Mouse (Mus musculus): ENCODE measurements around the gene Tmem8.
"Not testable (repeated sequence)": the region's sequence is repeated elsewhere in the genome, so short reads cannot be mapped to it uniquely, and the experiment has no call there.

Tmem8 gene

GRCm38 (mm10) chr17:26111722-26112121, 1.4 kb upstream of the Tmem8 start:
- DNase-seq (ENCODE audit: low read depth), result no peak

DNA sequence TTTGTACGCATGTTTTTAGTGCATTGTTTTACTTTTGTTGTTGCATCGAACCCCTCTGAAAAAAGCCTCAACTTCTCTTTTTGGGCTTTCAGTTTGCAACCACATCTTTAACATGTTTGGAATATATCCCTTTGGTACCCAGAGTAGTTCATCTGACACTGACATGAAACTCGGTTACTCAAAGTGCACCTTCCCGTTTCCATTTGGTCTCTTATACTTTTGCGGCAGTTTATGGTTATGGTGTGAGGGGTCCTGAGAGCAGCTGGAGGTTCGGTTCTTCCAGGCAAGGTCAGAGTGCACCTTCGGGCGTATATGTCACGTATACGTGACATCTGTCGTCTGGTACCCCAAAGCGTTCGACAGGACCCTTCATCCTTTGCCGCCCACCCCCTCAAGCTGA, 348 bp upstream of the Tmem8 start:
- no peak for DNase-seq (ENCODE audit: low read depth)

GRCm38 (mm10) chr17:26114061-26114460, 962 bp downstream of the Tmem8 start:
- no peak for DNase-seq (ENCODE audit: low read depth)

GRCm38 (mm10) chr17:26114461-26114860, 1.4 kb downstream of the Tmem8 start:
- DNase-seq (ENCODE audit: low read depth), result not testable (repeated sequence)

GRCm38 (mm10) chr17:26115205-26115898, 2.3 kb downstream of the Tmem8 start:
- DNase-seq (ENCODE audit: low read depth), result no peak

DNA sequence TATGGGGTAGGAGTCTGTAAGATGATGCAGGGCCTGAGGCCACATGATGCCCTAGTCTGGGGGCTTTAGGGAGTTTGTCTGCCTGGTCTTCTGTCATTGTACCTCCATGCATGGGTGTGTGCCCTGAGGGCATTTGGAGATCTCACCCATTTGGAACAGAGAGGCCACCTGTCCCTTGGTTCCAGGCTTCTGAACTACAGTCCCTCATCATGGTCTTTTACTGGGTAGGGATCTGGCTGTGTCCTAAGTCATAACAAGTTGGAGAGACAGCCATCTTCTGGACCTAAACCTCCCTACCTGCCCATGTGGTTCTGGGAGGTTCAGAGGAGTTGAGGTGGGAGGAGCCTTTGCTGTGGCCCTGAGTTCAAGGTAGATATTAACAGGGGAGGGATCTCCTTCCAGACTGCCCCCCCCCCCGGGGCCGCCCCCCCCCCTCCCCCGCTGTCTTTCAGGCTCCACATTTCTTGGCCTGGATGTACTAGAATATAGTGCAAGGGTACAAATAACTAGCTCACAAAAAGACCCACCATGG, 2.9 kb downstream of the Tmem8 start:
- no peak for DNase-seq (ENCODE audit: low read depth)

DNA sequence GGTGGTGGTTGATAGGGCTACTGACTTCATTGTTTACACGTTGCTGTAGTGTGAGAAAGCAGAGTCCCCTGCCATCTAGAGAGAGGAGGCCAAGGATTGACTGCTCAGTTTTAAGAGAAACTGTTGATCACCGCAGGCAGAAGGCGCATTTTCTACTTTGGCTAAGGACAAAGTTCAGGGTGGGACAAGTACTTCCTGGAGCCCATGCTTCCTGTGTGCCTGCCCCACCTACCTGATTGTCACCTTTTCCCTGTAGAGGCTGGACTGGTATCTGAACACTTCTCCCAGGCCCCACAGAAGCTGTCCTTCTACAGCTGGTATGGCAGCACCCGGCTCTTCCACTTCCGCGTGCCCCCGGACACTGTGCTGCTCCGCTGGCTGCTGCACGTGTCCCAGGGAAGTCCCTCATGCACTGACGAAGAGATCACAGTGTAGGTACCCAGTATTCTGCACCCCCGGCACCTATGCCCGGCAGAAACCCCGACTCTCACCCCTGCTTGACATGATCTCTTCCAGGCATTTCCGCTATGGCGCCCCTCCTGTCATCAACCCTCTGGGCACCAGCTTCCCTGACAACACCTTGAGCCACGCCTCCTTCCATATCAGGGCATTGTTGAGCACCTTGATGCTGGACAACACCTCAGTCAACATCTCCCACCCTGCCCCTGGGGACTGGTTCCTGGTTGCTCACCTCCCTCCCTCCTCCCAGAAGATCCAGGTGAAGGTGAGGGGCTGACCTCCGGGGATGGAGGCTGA, 3.6 kb downstream of the Tmem8 start:
- DNase-seq (ENCODE audit: low read depth), result no peak

DNA sequence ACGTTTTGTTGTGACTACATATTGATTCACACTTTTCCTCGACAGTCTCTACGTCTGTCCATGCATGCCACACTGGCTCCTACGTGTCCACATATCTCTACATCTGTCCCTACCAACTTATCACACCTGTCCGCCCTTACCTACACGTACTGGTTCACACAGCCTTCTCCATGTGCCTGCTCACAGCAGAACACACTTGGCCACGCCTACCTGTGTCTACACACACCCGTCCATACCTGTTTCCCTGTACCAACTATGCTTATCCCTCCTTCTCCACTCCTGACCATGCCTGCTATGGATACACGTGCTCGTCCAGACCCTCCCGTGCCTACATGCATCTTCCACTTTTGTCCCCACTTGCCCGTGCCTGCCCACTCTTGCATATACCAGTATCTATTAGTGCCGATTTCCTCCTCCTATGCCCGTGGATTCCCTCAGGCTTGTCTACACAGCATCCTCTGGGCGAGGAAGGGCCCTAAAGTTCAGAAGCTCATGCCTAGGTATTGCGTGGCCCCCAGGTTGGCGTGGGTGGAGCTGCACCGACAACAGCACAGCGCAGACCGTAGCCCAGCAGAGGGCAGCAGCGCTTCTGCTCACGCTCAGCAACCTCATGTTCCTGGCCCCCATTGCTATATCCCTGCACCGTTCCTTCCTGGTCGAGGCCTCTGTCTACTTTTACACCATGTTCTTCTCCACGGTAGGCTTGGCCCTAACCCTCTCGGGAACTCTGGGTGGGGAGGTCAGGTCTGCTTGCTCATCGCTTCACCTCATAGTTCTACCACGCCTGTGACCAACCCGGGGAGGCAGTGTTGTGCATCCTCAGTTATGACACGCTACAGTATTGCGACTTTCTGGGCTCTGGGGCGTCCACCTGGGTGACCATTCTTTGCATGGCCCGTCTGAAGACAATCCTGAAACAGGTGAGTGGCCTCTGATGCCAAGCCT, 6.9 kb downstream of the Tmem8 start:
- peak; percentile 90 for DNase-seq (ENCODE audit: low read depth)

DNA sequence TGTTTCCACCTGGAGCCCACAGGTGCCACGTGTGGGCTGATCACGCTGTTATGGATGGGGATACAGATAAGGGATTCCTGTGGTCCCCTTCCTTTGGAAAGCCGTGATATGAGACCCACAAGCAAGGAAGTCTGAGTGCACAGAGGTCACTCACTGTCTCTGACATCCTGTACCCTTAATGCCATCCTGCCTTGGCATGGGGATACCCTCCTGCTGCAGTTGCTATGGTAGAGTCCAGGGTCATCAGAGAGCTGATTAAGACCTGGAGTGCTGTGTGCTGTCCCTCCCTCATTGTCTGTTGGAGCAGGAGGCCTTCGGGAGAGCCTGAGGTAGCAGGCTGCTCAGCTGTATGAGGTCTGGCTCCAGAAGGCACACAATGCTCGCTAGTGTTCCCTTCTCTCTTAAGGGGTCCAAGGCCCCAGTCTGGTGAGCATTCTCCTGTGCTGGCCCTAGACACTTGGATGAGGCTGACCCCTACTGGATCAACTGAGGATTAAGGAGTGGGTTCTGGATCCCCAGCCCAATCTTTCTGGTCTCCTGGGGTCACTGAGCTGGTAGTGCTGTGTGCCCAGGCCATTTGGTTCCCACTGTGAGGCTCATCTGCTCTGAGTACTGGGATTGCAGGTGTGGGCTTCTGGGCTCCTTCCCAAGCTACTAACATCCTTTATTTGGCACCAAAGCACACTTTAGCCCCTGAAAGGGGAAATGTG, 9.5 kb downstream of the Tmem8 start:
- no peak for DNase-seq (ENCODE audit: low read depth)

GRCm38 (mm10) chr17:26123267-26123684, 10.2 kb downstream of the Tmem8 start, which contains the start of gene Mrpl28:
Gene Mrpl28 (plus strand): TSS chr17:26123500.
- DNase-seq (ENCODE audit: low read depth), result peak; percentile 100

DNA sequence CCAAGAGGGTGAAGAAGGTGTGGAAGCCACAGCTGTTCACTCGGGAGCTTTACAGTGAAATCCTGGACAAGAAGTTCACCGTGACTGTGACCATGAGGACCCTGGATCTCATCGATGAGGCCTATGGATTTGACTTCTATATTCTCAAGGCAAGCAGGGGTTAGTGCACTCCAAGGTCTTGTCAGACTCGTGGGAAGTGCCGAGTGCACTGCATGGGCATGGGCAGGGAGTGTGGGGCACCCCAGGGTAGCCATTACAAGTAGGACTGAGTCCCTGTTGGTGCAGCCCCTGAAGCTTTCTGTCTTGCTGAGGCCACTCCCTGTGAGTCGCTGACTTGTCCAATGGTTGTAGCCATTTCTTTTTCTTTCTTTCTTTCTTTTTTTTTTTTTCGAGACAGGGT, 11.5 kb downstream of the Tmem8 start:
- no peak for DNase-seq (ENCODE audit: low read depth)

- no peak for DNase-seq (ENCODE audit: low read depth)
These were observed 12.1 kb downstream of the Tmem8 start for GRCm38 (mm10) chr17:26125226-26125625.

GRCm38 (mm10) chr17:26131062-26131732, 18.1 kb downstream of the Tmem8 start:
- no peak for DNase-seq (ENCODE audit: low read depth)

DNA sequence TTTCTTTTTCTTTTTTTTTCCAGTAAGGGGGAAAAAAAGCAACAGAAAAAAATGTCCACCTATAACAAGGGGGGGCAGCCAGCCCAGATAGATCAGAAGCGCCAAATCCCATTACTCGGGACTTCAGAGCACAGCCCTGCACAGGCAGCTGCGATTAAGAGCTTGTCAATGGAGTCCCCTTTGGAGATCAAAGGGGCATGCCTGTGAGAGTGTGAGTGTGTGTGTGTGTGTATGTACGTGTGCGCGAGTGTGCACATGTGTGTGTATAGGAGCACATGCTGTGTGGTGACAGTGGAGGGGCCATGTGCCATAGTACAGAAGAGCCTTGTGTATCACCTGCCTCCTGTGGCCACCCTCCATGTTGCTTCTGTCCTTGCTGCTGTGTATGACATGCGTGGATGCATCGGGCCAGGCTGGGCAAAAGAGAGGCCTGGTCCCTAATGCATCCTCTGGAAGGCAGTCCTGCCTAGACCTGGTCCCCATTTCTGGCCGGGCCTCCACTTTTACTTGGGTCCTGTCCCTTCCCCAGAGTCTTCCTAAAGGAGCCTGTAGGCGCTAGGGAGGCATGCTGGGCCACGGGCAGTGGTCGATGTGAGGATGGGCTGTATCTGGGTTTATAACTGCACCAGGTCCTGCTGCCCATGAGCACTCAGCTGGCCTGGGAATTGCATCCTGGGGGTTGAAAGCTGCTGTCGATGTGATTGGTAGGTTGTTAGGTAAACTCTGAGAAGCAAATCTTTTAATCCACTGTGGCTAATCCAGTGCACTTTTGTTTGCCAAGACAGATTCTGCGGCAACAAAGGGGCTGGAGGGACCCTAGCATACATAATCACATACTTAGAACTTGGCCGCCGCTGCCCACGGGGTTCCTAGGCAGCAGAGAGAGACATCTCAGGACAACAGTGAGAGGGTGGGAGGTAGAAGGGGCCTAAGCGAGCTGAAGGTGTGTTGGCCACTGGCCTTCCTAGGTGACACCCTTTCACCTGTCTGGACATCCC, 19.1 kb downstream of the Tmem8 start:
- no peak for DNase-seq (ENCODE audit: low read depth)

- no peak for DNase-seq (ENCODE audit: low read depth)
These were observed 24.1 kb downstream of the Tmem8 start for GRCm38 (mm10) chr17:26137106-26137750.

GRCm38 (mm10) chr17:26137751-26138130, 24.6 kb downstream of the Tmem8 start:
- DNase-seq (ENCODE audit: low read depth), result no peak

DNA sequence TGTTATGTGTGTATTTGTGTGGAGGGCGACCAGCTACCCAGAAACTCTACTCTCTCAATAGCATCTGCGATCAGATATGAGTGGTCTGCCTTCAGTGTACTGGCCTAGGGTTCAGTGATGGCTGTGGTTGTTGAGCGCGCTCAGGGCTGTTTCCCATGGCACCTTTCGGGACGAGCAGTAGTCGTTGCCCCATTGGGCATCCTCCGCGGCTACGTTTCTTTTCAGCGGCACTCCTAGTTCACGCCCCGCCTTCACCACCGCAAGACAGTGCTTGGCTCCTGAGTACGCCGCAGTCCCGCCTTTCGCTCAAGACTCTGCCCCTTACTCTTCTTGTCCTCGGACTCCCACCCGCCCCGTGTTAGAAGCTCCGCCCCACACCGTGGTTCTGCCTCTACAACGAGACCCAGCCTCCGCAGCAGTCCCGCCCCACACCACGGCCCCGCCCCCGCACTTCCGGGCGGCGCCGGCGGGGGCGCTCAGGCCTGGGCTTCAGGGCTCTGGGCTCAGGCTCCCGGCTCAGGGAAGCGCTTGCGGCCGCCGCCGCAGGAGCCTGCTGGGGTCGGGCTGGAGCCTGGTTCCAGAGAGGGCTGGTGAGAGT, 25.2 kb downstream of the Tmem8 start, which contains the start of gene Axin1:
Axin1 (plus strand) TSS at position 450 of the 598 bp plus-strand sequence.
- peak; percentile 98 for DNase-seq (ENCODE audit: low read depth)

DNA sequence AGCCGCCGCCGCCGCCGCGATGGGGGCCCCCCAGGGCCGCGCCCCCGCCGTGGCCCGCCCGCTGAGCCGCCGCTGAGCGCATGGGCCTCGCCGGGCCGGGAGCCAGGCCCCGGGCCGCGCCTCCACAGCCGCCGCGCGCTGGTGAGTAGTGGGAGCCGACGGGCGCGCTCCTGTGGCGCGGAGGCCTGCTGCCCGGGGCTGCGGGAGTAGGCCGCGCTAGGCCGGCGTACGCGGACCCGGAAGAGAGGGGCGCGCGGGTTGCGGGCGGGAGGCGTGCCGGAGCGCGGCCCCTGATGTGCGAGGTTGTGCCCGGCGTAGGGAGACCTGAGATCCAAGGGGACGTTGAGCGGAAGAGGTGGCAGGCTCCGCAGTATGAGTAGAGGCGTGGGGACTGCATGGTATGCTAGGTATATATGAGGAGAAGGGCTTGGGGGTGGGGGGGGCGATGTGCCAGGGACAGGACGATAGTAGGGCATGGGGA, 25.8 kb downstream of the Tmem8 start:
- DNase-seq (ENCODE audit: low read depth), result peak; percentile 75
